22 mouse cellular contexts compared by ENCODE assay signal in genomic region chr1:87684071-87684470, GRCm38 (mm10).
"Had no signal": no experiment of that assay in that cellular context is flagged by ENCODE, and none has a peak within 500 bp of the region (broad histone marks: within the 10 kb centered on the region; RNA-seq: fewer than 3 reads in every experiment).

No protein-coding gene starts in this region.

- H3K4me1 ChIP-seq: embryonic facial prominence, embryonic 13.5 days; embryonic facial prominence, embryonic 15.5 days; forebrain, embryonic 10.5 days; forebrain, embryonic 12.5 days; forebrain, embryonic 13.5 days; forebrain, embryonic 15.5 days; heart, embryonic 10.5 days had no signal

- H3K27ac ChIP-seq: embryonic facial prominence, embryonic 12.5 days; embryonic facial prominence, embryonic 13.5 days; embryonic facial prominence, embryonic 15.5 days; forebrain, embryonic 10.5 days; forebrain, embryonic 12.5 days; forebrain, embryonic 13.5 days; forebrain, embryonic 15.5 days; gastrocnemius, adult 2 months; heart, adult 2 months; heart, embryonic 10.5 days had no signal

- H3K9me3 ChIP-seq: embryonic facial prominence, embryonic 12.5 days; embryonic facial prominence, embryonic 13.5 days; embryonic facial prominence, embryonic 15.5 days; forebrain, embryonic 10.5 days; forebrain, embryonic 12.5 days; forebrain, embryonic 15.5 days; heart, embryonic 10.5 days had no signal

- H3K36me3 ChIP-seq: embryonic facial prominence, embryonic 12.5 days; embryonic facial prominence, embryonic 13.5 days; embryonic facial prominence, embryonic 15.5 days; forebrain, embryonic 10.5 days; forebrain, embryonic 12.5 days; forebrain, embryonic 15.5 days had no signal

- H3K4me3 ChIP-seq: embryonic facial prominence, embryonic 12.5 days; embryonic facial prominence, embryonic 13.5 days; embryonic facial prominence, embryonic 15.5 days; erythroblast, embryonic 14.5 days; forebrain, embryonic 10.5 days; forebrain, embryonic 12.5 days; forebrain, embryonic 13.5 days; forebrain, embryonic 15.5 days; gastrocnemius, adult 2 months; heart, adult 2 months; heart, embryonic 10.5 days had no signal

- H3K27me3 ChIP-seq: embryonic facial prominence, embryonic 12.5 days; embryonic facial prominence, embryonic 13.5 days; embryonic facial prominence, embryonic 15.5 days; forebrain, embryonic 12.5 days; forebrain, embryonic 13.5 days; forebrain, embryonic 15.5 days had no signal

- DNase-seq: cerebellum, adult 9-10 months; cerebellum, adult 9-11 months; cerebellum, postnatal 25 days; cerebellum, postnatal 36 days; embryo, embryonic 11 days; forebrain, postnatal 0 days; gastrocnemius, adult 2 months; gastrocnemius, postnatal 10 days; gastrocnemius, postnatal 25 days; gastrocnemius, postnatal 36 days; heart, adult 11 months; heart, adult 18-20 months; heart, adult 2 months had no signal
